ENCODE assay signal across 10 mouse cellular contexts in genomic region chr11:34275941-34276340, GRCm38 (mm10). TPM values are rescaled to one million over a fixed set of nuclear protein-coding genes. Genes with fewer than 3 reads are reported as not detected.
DNase-seq lines count a peak whose midpoint lies in the region; ATAC-seq and TF ChIP-seq lines count a peak whose summit lies in the region.
"Had no signal": no experiment of that assay in that cellular context is flagged by ENCODE, and none has a peak within 500 bp of the region (broad histone marks: within the 10 kb centered on the region; RNA-seq: fewer than 3 reads in every experiment).

No protein-coding gene starts in this region.

- peak; percentile 48; the same call in 1 of the 2 replicates for ATAC-seq in granulocyte monocyte progenitor cell, adult 5-6 weeks (replicated peaks; ENCODE audit: poor library complexity, severe bottlenecking)
- no peak for ATAC-seq in frontal cortex, adult (ENCODE audit: low TSS enrichment)

- H3K9ac ChIP-seq in ES-E14 (ENCODE audit: insufficient read depth, low read depth, low read length, poor library complexity, severe bottlenecking) = no peak overlapping the region
- H3K9ac ChIP-seq: heart, embryonic 13.5 days; liver, embryonic 15.5 days had no signal

- TF ChIP-seq CTCF in layer of hippocampus, adult 2 months (conservative IDR thresholded peaks at IDR 0.05) = peak; percentile 74

- peaks cover 0 to 2% of the 10 kb centered on the region in 2 experiments; a peak in 1 of 4 replicates for H3K4me1 ChIP-seq in ES-E14 (ENCODE audit: control insufficient read depth in 2 of 2, insufficient read depth in 2 of 2, low read length in 2 of 2, poor library complexity in 1 of 2)
- H3K4me1 ChIP-seq: heart, embryonic 13.5 days; liver, embryonic 15.5 days had no signal

- peak in 1 of 2 experiments; percentile 14 for DNase-seq in layer of hippocampus, adult 2 months (ENCODE audit: low spot score in 2 of 2)
- no peak for DNase-seq in layer of hippocampus, postnatal 14 days (ENCODE audit: low spot score in 2 of 2)
- peak; percentile 27 to 35 for DNase-seq in B cell, adult 2 months
- no peak for DNase-seq in ES-E14 (ENCODE audit: low read depth, low spot score)
- DNase-seq in ovary, postnatal 14 days (ENCODE audit: low spot score) = no peak
- DNase-seq: cerebellum, adult 11 months had no signal

- in situ Hi-C loops in ES-E14 (cut with MboI; ENCODE audit: low sequenced_read_pairs in 2 of 2, unreplicated experiment in 2 of 2) = no loop called here

- H3K4me3 ChIP-seq in layer of hippocampus, adult 2 months = no peak overlapping the region
- no peak overlapping the region for H3K4me3 ChIP-seq in ES-E14 (ENCODE audit: insufficient read depth in 1 of 2, low read depth in 1 of 2, low read length in 2 of 2, poor library complexity in 1 of 2, severe bottlenecking in 1 of 2)
- H3K4me3 ChIP-seq: heart, embryonic 13.5 days; liver, embryonic 15.5 days had no signal

- H3K27ac ChIP-seq in layer of hippocampus, adult 2 months = no peak overlapping the region
- no peak overlapping the region for H3K27ac ChIP-seq in ES-E14 (ENCODE audit: insufficient read depth, low read depth, low read length, poor library complexity, severe bottlenecking)
- H3K27ac ChIP-seq: heart, embryonic 13.5 days; liver, embryonic 15.5 days had no signal

- no peaks in the 10 kb centered on the region for H3K36me3 ChIP-seq in ES-E14 (ENCODE audit: control insufficient read depth, insufficient read depth, low read length, poor library complexity, severe bottlenecking)
- H3K36me3 ChIP-seq: heart, embryonic 13.5 days; liver, embryonic 15.5 days had no signal

- no peaks in the 10 kb centered on the region for H3K9me3 ChIP-seq in ES-E14 (ENCODE audit: control insufficient read depth, insufficient read depth, low read depth, low read length)
- H3K9me3 ChIP-seq: heart, embryonic 13.5 days; liver, embryonic 15.5 days had no signal

TF ChIP-seq in ES-E14, 5 proteins besides CTCF, POLR2A, EP300 and RAD21:
- TF ChIP-seq MAFK (IDR thresholded peaks at IDR 0.05; ENCODE audit: insufficient read depth, low read depth, low read length) = no peak
- TF ChIP-seq ZNF384 (IDR thresholded peaks at IDR 0.05; ENCODE audit: low read depth, low read length) = no peak
- TF ChIP-seq CHD2 (IDR thresholded peaks at IDR 0.05; ENCODE audit: low read depth, low read length) = no peak
- TF ChIP-seq HCFC1 (IDR thresholded peaks at IDR 0.05; ENCODE audit: borderline replicate concordance, insufficient read depth, low read length) = no peak
- 0 out of 2 replicates have a peak, but pooled peaks have one; percentile 2 for TF ChIP-seq ZC3H11A (IDR thresholded peaks at IDR 0.05; ENCODE audit: borderline replicate concordance, low read depth, low read length)

RNA-seq across cellular contexts. Expression of gene Fam196b, which starts 38.7 kb away (rescaled TPM):
- under 1 TPM; 0.47 to 0.74 TPM for total RNA-seq in layer of hippocampus, adult 2 months (2021)
- under 1 TPM; 0.60 to 0.74 TPM for total RNA-seq in layer of hippocampus, postnatal 14 days (2021)
- total RNA-seq in ES-E14 (2012; rRNA removed) = 0.36 and 0.42 TPM in 2 replicates
- total RNA-seq in granulocyte monocyte progenitor cell, adult 5-6 weeks (2014; fragmentation: Nextera tagmentation) = not detected in 2 replicates
- not detected in 2 replicates for total RNA-seq in granulocyte monocyte progenitor cell, adult 5-6 weeks (2017)

Comparison
In these comparisons a context has a peak if more than half of its experiments do, and no peak if none do; other contexts are left out.
1. DNase-seq: peak in B cell, adult 2 months (2 of 2); none in layer of hippocampus, postnatal 14 days (0 of 2), ES-E14 (single experiment) and ovary, postnatal 14 days (single experiment).